Mouse (Mus musculus) kidney, embryonic 15.5 days (tissue): ENCODE data around the gene Olfr1122. TPM values are rescaled to one million over a fixed set of nuclear protein-coding genes. Genes with fewer than 3 reads are reported as not detected.

Experiments used
- polyA plus RNA-seq: library from polyadenylated mRNA; unstranded; fragments of >200 nt; fragmentation: Nextera tagmentation; extraction: Ambion mirVana; gene quantifications from 2 replicates; pipeline ENCODE4 v1.2.1, GENCODE M21; 2015

Olfr1122 gene
- polyA plus RNA-seq, 1 experiment from 2014 or later = not detected

Other genes with a start within 250 kb of the Olfr1122 start
- not detected in 2 replicates for gene Olfr1110, start 245.5 kb upstream of the Olfr1122 start, polyA plus RNA-seq
- not detected in 2 replicates for gene Olfr1111, start 233.2 kb upstream of the Olfr1122 start, polyA plus RNA-seq
- gene Olfr1112, start 198.1 kb upstream of the Olfr1122 start, polyA plus RNA-seq = not detected in 2 replicates
- gene Olfr1113, start 176.9 kb upstream of the Olfr1122 start, polyA plus RNA-seq = not detected in 2 replicates
- gene Olfr1115, start 137.8 kb upstream of the Olfr1122 start, polyA plus RNA-seq = not detected in 2 replicates
- gene Olfr1116, start 118.3 kb upstream of the Olfr1122 start, polyA plus RNA-seq = not detected in 2 replicates
- gene Olfr1118, start 78.3 kb upstream of the Olfr1122 start, polyA plus RNA-seq = not detected in 2 replicates
- gene Olfr1120, start 31.0 kb upstream of the Olfr1122 start, polyA plus RNA-seq = not detected in 2 replicates
- not detected in 2 replicates for gene Olfr1121, start 16.0 kb upstream of the Olfr1122 start, polyA plus RNA-seq
- gene Olfr1123, start 30.8 kb downstream of the Olfr1122 start, polyA plus RNA-seq = not detected in 2 replicates
- 0.06 and 0.08 TPM in 2 replicates for gene Olfr1124, start 44.4 kb downstream of the Olfr1122 start, polyA plus RNA-seq
- gene Olfr1126, start 68.1 kb downstream of the Olfr1122 start, polyA plus RNA-seq = not detected in 2 replicates
- not detected in 2 replicates for gene Pramel7, start 111.2 kb downstream of the Olfr1122 start, polyA plus RNA-seq
- gene Pramel6, start 120.7 kb downstream of the Olfr1122 start, polyA plus RNA-seq = not detected in 2 replicates
- not detected in 2 replicates for gene Olfr153, start 145.9 kb downstream of the Olfr1122 start, polyA plus RNA-seq
- not detected in 2 replicates for gene Olfr1128, start 159.7 kb downstream of the Olfr1122 start, polyA plus RNA-seq
- gene Olfr1129, start 188.1 kb downstream of the Olfr1122 start, polyA plus RNA-seq = not detected in 2 replicates
- not detected in 2 replicates for gene Olfr1130, start 220.4 kb downstream of the Olfr1122 start, polyA plus RNA-seq
- not detected in 2 replicates for gene Olfr1131, start 241.3 kb downstream of the Olfr1122 start, polyA plus RNA-seq